Mouse (Mus musculus) lung, postnatal 25 days (tissue): ENCODE data around the gene Trim71.

ENCODE experiments used
- DNase-seq: peaks from one replicate; pipeline ENCODE4 v3.0.0; 2022; ENCODE audit warnings: low spot score

The Trim71 gene

GRCm38 (mm10) chr9:114484771-114485170 lies 79.4 kb downstream of the Trim71 start:
- no peak for DNase-seq

- DNase-seq: no peak
Observed at GRCm38 (mm10) chr9:114480940-114481339, 83.2 kb downstream of the Trim71 start.

GRCm38 (mm10) chr9:114477019-114477418 lies 87.2 kb downstream of the Trim71 start:
- no peak for DNase-seq

- DNase-seq: no peak
Observed at GRCm38 (mm10) chr9:114471892-114472291, 92.3 kb downstream of the Trim71 start.

GRCm38 (mm10) chr9:114468701-114469100 lies 95.5 kb downstream of the Trim71 start:
- DNase-seq: no peak

GRCm38 (mm10) chr9:114468217-114468616 lies 96.0 kb downstream of the Trim71 start:
- DNase-seq: no peak

GRCm38 (mm10) chr9:114466871-114467270 lies 97.3 kb downstream of the Trim71 start:
- no peak for DNase-seq

GRCm38 (mm10) chr9:114465442-114465841 lies 98.7 kb downstream of the Trim71 start:
- no peak for DNase-seq

GRCm38 (mm10) chr9:114462569-114462968 lies 101.6 kb downstream of the Trim71 start:
- no peak for DNase-seq

GRCm38 (mm10) chr9:114458436-114458835 lies 105.7 kb downstream of the Trim71 start:
- DNase-seq: no peak
